ENCODE assay signal across 15 mouse cellular contexts in the genomic region with DNA sequence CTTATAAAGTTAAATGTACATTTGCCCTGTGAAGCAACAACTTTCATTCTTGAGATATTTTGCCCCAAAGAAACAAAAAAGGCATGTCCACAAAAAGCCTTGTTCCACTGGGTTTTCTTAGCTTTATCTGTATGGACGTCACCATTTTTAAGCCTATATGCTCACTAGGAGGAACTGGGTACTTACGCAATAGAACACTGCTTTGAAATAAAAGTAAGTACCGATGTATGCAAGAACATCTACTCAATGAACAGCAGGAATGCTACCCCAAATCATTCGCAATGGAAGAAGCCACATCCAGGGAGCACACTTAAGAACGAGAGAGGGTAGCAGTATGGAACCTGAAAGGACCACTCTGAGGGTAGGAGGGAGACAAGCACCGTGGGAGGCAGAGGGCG. TPM values are rescaled to one million over a fixed set of nuclear protein-coding genes. Genes with fewer than 3 reads are reported as not detected.
A peak's percentile ranks its signal among the peaks of the same experiment; 100 is the strongest.
DNase-seq lines count a peak whose midpoint lies in the region; ATAC-seq and TF ChIP-seq lines count a peak whose summit lies in the region.
"Had no signal": no experiment of that assay in that cellular context is flagged by ENCODE, and none has a peak within 500 bp of the region (broad histone marks: within the 10 kb centered on the region; RNA-seq: fewer than 3 reads in every experiment).

No protein-coding gene starts in this region.

- peak overlapping the region; percentile 80 for H3K27ac ChIP-seq in heart, embryonic 12.5 days (ENCODE audit: poor library complexity, severe bottlenecking)
- peak overlapping the region; percentile 42; the same call in 1 of the 2 replicates for H3K27ac ChIP-seq in kidney, embryonic 15.5 days
- no peak overlapping the region for H3K27ac ChIP-seq in bone marrow macrophage, adult 2 months (ENCODE audit: insufficient read depth, low read depth, low read length)
- H3K27ac ChIP-seq: liver, embryonic 13.5 days had no signal

- H3K9me3 ChIP-seq in heart, embryonic 12.5 days (replicated peaks) = no peaks in the 10 kb centered on the region
- H3K9me3 ChIP-seq in kidney, embryonic 15.5 days (replicated peaks) = no peaks in the 10 kb centered on the region
- H3K9me3 ChIP-seq: liver, embryonic 13.5 days; midbrain, embryonic 10.5 days had no signal

- no peak for TF ChIP-seq POLR2A in bone marrow macrophage, adult 2 months (IDR thresholded peaks at IDR 0.05; ENCODE audit: borderline replicate concordance, low read depth, low read length)

- H3K4me3 ChIP-seq in heart, embryonic 12.5 days = no peak overlapping the region
- no peak overlapping the region for H3K4me3 ChIP-seq in kidney, embryonic 15.5 days (replicated peaks)
- H3K4me3 ChIP-seq in bone marrow macrophage, adult 2 months (ENCODE audit: insufficient read depth, low read length) = peak overlapping the region; percentile 3; the same call in 1 of the 2 replicates
- H3K4me3 ChIP-seq: erythroblast, embryonic 14.5 days; liver, embryonic 13.5 days; midbrain, embryonic 10.5 days had no signal

- no peaks in the 10 kb centered on the region for H3K27me3 ChIP-seq in heart, embryonic 12.5 days (replicated peaks)
- H3K27me3 ChIP-seq in kidney, embryonic 15.5 days = no peaks in the 10 kb centered on the region
- H3K27me3 ChIP-seq: CH12.LX; liver, embryonic 13.5 days had no signal

- no peaks in the 10 kb centered on the region for H3K36me3 ChIP-seq in heart, embryonic 12.5 days
- H3K36me3 ChIP-seq in kidney, embryonic 15.5 days = no peaks in the 10 kb centered on the region
- H3K36me3 ChIP-seq: liver, embryonic 13.5 days; midbrain, embryonic 10.5 days had no signal

- peaks cover 42% of the 10 kb centered on the region for H3K4me1 ChIP-seq in heart, embryonic 12.5 days (replicated peaks)
- peaks cover 44% of the 10 kb centered on the region for H3K4me1 ChIP-seq in kidney, embryonic 15.5 days
- H3K4me1 ChIP-seq in bone marrow macrophage, adult 2 months (ENCODE audit: control insufficient read depth, insufficient read depth, low read length) = peaks cover 7% of the 10 kb centered on the region
- H3K4me1 ChIP-seq: liver, embryonic 13.5 days had no signal

- WGBS in heart, embryonic 12.5 days = 74% methylated on average over 7 of the region's 7 CpGs
- 84% methylated on average over 7 of the region's 7 CpGs for WGBS in kidney, embryonic 15.5 days

- no peak for DNase-seq in heart, adult 18-20 months
- no peak for DNase-seq in kidney, adult 11 months
- DNase-seq in MN1 (ENCODE audit: low spot score) = no peak
- DNase-seq: adrenal gland, postnatal 25 days; cerebellum, postnatal 10 days; layer of hippocampus, postnatal 36 days; liver, embryonic 13.5 days; thymus, adult 2 months had no signal

- peak overlapping the region; percentile 24; the same call in 1 of the 2 replicates for H3K4me2 ChIP-seq in heart, embryonic 12.5 days
- H3K4me2 ChIP-seq in kidney, embryonic 15.5 days = no peak overlapping the region
- H3K4me2 ChIP-seq: liver, embryonic 13.5 days had no signal

- H3K9ac ChIP-seq in heart, embryonic 12.5 days = no peak overlapping the region
- no peak overlapping the region for H3K9ac ChIP-seq in kidney, embryonic 15.5 days
- H3K9ac ChIP-seq: liver, embryonic 13.5 days had no signal

- TF ChIP-seq CTCF in bone marrow macrophage, adult 2 months (IDR thresholded peaks at IDR 0.05; ENCODE audit: low read depth, low read length) = no peak

- no peak for ATAC-seq in heart, embryonic 12.5 days (ENCODE audit: insufficient number of reproducible peaks, low FRiP score)
- ATAC-seq in kidney, embryonic 15.5 days (replicated peaks; ENCODE audit: low FRiP score) = no peak
- ATAC-seq in granulocyte monocyte progenitor cell, adult 5-6 weeks (replicated peaks; ENCODE audit: poor library complexity, severe bottlenecking) = peak; percentile 88

RNA-seq across cellular contexts. Expression of a gene that starts 30.6 kb away (rescaled TPM):
- 10.3 and 14.9 TPM in 2 replicates for polyA plus RNA-seq in heart, embryonic 12.5 days (2016; fragmentation: Nextera tagmentation; extraction: Ambion mirVana)
- 10 to 100 TPM; 12.8 to 13.9 TPM for total RNA-seq in heart, adult 18-20 months (2021)
- 15.3 and 15.7 TPM in 2 replicates for polyA plus RNA-seq in kidney, embryonic 15.5 days (2015; fragmentation: Nextera tagmentation; extraction: Ambion mirVana)
- polyA plus RNA-seq in bone marrow macrophage, adult 2 months (2012; ENCODE audit: insufficient read depth, insufficient read length, missing spikeins) = 7.9 and 12.2 TPM in 2 replicates
- 15.2 and 16.6 TPM in 2 replicates for total RNA-seq in granulocyte monocyte progenitor cell, adult 5-6 weeks (2014; fragmentation: Nextera tagmentation)
- total RNA-seq in granulocyte monocyte progenitor cell, adult 5-6 weeks (2017) = 13.0 and 17.9 TPM in 2 replicates

RNA-seq across cellular contexts. Expression of a gene that starts 32.7 kb away (rescaled TPM):
- polyA plus RNA-seq in heart, embryonic 12.5 days (2016; fragmentation: Nextera tagmentation; extraction: Ambion mirVana) = 19.2 and 20.6 TPM in 2 replicates
- total RNA-seq in heart, adult 18-20 months (2021) = 10 to 100 TPM; 16.7 to 18.2 TPM
- polyA plus RNA-seq in kidney, embryonic 15.5 days (2015; fragmentation: Nextera tagmentation; extraction: Ambion mirVana) = 30.4 and 33.1 TPM in 2 replicates
- polyA plus RNA-seq in bone marrow macrophage, adult 2 months (2012; ENCODE audit: insufficient read depth, insufficient read length, missing spikeins) = 0.80 and 1.8 TPM in 2 replicates
- 0.32 TPM in 1 of 2 replicates, not detected in the other for total RNA-seq in granulocyte monocyte progenitor cell, adult 5-6 weeks (2014; fragmentation: Nextera tagmentation)
- total RNA-seq in granulocyte monocyte progenitor cell, adult 5-6 weeks (2017) = 1.7 and 4.9 TPM in 2 replicates
- polyA plus RNA-seq: erythroblast, embryonic 14.5 days had no signal
